Mouse (Mus musculus): ENCODE results near the gene Dnase2b. TPM values are rescaled to one million over a fixed set of nuclear protein-coding genes. Genes with fewer than 3 reads are reported as not detected.
A peak's percentile ranks its signal among the peaks of the same experiment; 100 is the strongest.

Dnase2b gene
- polyA plus RNA-seq, 1 experiment = not detected

DNA sequence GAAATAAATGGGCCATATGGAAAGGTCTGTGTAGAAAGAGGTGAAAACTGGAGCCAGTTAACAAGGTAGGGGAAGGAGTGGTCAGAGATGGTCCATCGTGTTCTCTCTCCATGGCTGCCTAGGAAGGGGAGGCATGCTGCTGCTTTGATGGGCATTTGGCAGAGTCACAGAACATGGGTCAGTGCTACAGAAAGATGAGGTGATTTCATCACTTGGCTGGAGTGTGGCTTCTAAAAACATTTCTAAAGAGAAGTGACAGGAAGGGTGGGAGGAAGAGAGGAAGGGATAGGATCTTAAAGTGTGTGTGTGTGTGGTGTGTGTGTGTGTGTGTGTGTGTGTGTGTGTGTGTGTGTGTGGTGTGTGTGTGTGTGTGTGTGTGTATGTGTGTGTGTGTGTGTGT is 44.1 kb downstream of the Dnase2b start:
- Histone ChIP-seq H3K27ac (ENCODE audit: insufficient read depth, low read depth, low read length) (no peak overlapping the region), H3K27me3 (ENCODE audit: control insufficient read depth, insufficient read depth, low read length) (no peaks in the 10 kb centered on the region), H3K36me3 (ENCODE audit: control insufficient read depth, insufficient read depth, low read length) (no peaks in the 10 kb centered on the region), H3K4me3 (ENCODE audit: low read depth, low read length) (no peak overlapping the region), H3K4me1 (ENCODE audit: control insufficient read depth, insufficient read depth, insufficient read length, low read length) (peaks cover 12% of the 10 kb centered on the region)
- WGBS = 67% methylated on average over 1 of the region's 1 CpGs
- TF ChIP-seq POLR2A (IDR thresholded peaks at IDR 0.05; ENCODE audit: low read depth, low read length) (no peak), CTCF (IDR thresholded peaks at IDR 0.05; ENCODE audit: extremely low read depth, insufficient read length, insufficient replicate concordance, low read depth, low read length) (no peak)

DNA sequence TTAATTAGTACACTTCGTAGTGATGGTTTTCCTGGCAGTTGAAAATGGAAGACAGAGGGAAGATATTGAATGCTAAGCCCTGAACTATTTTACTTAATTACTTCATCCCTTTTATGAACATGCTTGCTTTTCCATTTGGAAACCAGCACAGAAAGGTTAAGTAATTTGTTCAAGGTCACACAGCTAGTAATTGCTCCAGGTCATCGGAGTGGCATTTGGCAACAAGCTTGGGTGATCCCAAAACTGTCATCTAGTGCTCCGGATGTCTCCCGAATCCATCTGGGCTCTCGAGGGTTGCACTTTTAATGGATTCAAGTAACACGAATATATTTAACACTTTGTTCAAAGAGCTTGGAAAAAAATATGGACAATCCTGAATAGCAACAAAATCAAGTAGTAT is 44.5 kb downstream of the Dnase2b start:
- no peaks in the 10 kb centered on the region for H3K27me3 ChIP-seq (ENCODE audit: control insufficient read depth, insufficient read depth, low read length)
- H3K4me1 ChIP-seq (ENCODE audit: control insufficient read depth, insufficient read depth, insufficient read length, low read length) = peaks cover 12% of the 10 kb centered on the region
- no peaks in the 10 kb centered on the region for H3K36me3 ChIP-seq (ENCODE audit: control insufficient read depth, insufficient read depth, low read length)
- H3K4me3 ChIP-seq (ENCODE audit: low read depth, low read length) = no peak overlapping the region
- no peak for TF ChIP-seq POLR2A (IDR thresholded peaks at IDR 0.05; ENCODE audit: low read depth, low read length)
- no peak for TF ChIP-seq CTCF (IDR thresholded peaks at IDR 0.05; ENCODE audit: extremely low read depth, insufficient read length, insufficient replicate concordance, low read depth, low read length)
- no peak overlapping the region for H3K27ac ChIP-seq (ENCODE audit: insufficient read depth, low read depth, low read length)
- WGBS = 69% methylated on average over 6 of the region's 6 CpGs

DNA sequence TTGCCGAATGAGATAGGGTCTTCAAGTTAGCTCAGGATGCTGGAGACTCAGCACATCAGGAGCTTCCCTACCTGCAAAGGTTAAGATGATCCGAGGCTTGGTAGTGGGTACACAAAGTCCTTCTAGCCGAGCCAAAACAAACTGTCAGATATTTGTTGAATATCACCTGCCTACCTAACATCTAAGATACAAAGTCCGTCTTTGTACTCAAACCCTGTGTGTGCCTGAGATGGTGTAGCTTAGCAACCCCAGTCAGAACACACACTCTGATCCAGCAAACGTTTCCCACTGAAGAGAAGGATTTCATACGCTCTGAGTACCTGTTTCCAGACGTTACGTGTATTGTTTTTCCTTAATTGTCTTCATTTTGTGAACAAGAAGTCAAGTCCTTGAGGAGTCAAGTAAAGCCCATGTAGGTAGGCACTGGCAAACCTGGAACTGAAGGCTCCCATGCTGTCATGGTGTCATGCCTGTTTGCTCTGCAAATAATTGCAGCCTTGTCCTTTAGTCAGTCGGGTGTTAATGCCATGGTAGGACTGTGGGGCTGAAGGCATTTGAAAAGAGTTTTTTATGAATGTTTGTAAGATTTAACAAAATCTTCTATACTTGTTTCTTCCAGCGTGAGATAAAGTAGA is 45.1 kb downstream of the Dnase2b start, which contains the start of gene Uox:
Gene Uox, plus strand, starts transcription at position 279 of the 635 bp plus-strand sequence.
- TF ChIP-seq CTCF (IDR thresholded peaks at IDR 0.05; ENCODE audit: extremely low read depth, insufficient read length, insufficient replicate concordance, low read depth, low read length) (no peak), POLR2A (IDR thresholded peaks at IDR 0.05; ENCODE audit: low read depth, low read length) (no peak)

DNA sequence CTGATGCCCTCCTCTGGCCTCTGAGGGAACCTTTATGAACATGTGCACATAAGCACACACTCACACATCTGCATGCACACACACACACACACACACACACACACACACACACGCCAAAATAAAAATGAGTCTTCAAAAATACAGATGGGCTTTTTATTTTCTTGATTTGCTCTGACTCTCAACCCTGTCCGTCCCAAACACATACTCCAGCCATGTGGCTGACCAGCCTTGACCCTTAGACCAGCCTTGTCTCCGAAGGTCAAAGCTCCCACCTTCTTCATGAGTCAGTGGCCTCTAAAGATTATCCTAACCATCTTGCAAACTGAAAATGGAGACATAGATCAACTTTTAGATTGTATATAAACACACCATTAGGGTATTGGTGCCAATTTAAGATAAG is 45.8 kb downstream of the Dnase2b start:
- no peak overlapping the region for H3K4me3 ChIP-seq (ENCODE audit: low read depth, low read length)
- peak overlapping the region; percentile 35 for H3K27ac ChIP-seq (ENCODE audit: insufficient read depth, low read depth, low read length)
- no peaks in the 10 kb centered on the region for H3K27me3 ChIP-seq (ENCODE audit: control insufficient read depth, insufficient read depth, low read length)
- WGBS = 88% methylated on average over 3 of the region's 3 CpGs
- H3K4me1 ChIP-seq (ENCODE audit: control insufficient read depth, insufficient read depth, insufficient read length, low read length) = peaks cover 12% of the 10 kb centered on the region
- TF ChIP-seq CTCF (IDR thresholded peaks at IDR 0.05; ENCODE audit: extremely low read depth, insufficient read length, insufficient replicate concordance, low read depth, low read length) (no peak), POLR2A (IDR thresholded peaks at IDR 0.05; ENCODE audit: low read depth, low read length) (no peak)
- no peaks in the 10 kb centered on the region for H3K36me3 ChIP-seq (ENCODE audit: control insufficient read depth, insufficient read depth, low read length)

More for the DNA sequence above, 45.1 kb downstream of the Dnase2b start, which contains the start of gene Uox:
- H3K4me1 ChIP-seq (ENCODE audit: control insufficient read depth, insufficient read depth, insufficient read length, low read length) = peaks cover 12% of the 10 kb centered on the region
- no peaks in the 10 kb centered on the region for H3K36me3 ChIP-seq (ENCODE audit: control insufficient read depth, insufficient read depth, low read length)
- peak within 1 kb of the TSS; percentile 51 for H3K27ac ChIP-seq (ENCODE audit: insufficient read depth, low read depth, low read length)
- no peak within 1 kb of the TSS for H3K4me3 ChIP-seq (ENCODE audit: low read depth, low read length)
- WGBS = 34% methylated on average over 10 of the region's 10 CpGs
- no peaks in the 10 kb centered on the region for H3K27me3 ChIP-seq (ENCODE audit: control insufficient read depth, insufficient read depth, low read length)

DNA sequence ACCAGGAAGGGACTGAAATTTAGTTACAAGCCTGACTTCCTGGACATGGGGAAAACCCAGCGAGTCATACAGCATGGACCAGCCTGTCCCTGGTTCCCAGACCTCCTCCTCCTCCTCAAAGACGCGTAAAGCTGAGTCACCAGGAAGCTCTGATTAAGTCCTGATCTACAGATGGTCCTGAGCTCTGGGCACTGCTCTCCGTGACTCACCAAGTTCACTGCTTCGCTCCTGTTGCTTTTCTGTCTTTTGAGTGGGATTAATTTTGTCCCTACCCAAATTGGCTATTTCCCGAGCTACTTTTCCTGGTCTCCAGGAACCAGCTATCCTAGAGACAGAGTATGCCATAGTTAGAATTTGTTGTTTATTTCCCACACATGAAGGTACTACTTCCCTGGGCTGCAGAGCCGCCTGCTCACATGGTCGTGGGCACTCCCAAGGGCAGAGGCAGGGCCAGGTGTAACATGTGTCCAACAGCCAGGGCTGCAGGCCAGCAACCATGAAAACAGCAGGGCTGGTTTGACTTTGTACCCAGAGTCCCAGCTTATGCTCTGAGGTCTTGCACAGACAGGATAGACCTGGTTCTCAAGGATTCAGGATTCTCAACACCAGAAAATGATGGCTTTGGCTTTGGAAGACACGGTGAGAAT is 47.4 kb downstream of the Dnase2b start:
- H3K27me3 ChIP-seq (ENCODE audit: control insufficient read depth, insufficient read depth, low read length) = no peaks in the 10 kb centered on the region
- peaks cover 12% of the 10 kb centered on the region for H3K4me1 ChIP-seq (ENCODE audit: control insufficient read depth, insufficient read depth, insufficient read length, low read length)
- no peaks in the 10 kb centered on the region for H3K36me3 ChIP-seq (ENCODE audit: control insufficient read depth, insufficient read depth, low read length)
- 15% methylated on average over 9 of the region's 9 CpGs for WGBS
- H3K4me3 ChIP-seq (ENCODE audit: low read depth, low read length) = no peak overlapping the region
- TF ChIP-seq CTCF (IDR thresholded peaks at IDR 0.05; ENCODE audit: extremely low read depth, insufficient read length, insufficient replicate concordance, low read depth, low read length) (no peak), POLR2A (IDR thresholded peaks at IDR 0.05; ENCODE audit: low read depth, low read length) (0 out of 2 replicates have a peak, but pooled peaks have one; percentile 14)
- peak overlapping the region; percentile 59 for H3K27ac ChIP-seq (ENCODE audit: insufficient read depth, low read depth, low read length)

DNA sequence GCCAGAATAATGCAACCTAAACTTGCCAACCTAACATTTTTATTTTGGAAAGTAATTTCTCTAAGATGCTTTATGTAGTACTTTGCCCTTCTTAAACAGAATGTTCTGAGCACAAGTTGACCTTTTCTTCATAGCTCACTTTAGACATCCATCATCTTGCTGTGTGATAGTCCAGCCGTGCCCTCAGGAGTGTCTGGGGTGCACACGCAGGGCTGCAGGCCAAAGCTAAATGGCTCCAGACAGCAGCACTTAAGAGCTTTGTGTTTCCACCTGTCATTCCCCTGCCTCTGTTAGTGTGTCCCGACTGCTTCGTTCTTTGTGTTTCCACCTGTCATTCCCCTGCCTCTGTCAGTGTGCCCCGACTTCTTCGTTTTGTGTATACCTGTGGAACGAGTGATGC is 48.0 kb downstream of the Dnase2b start:
- H3K4me1 ChIP-seq (ENCODE audit: control insufficient read depth, insufficient read depth, insufficient read length, low read length) = peaks cover 12% of the 10 kb centered on the region
- 21% methylated on average over 7 of the region's 7 CpGs for WGBS
- H3K27me3 ChIP-seq (ENCODE audit: control insufficient read depth, insufficient read depth, low read length) = no peaks in the 10 kb centered on the region
- H3K4me3 ChIP-seq (ENCODE audit: low read depth, low read length) = peak overlapping the region; percentile 3; the same call in 1 of the 2 replicates
- H3K36me3 ChIP-seq (ENCODE audit: control insufficient read depth, insufficient read depth, low read length) = no peaks in the 10 kb centered on the region
- peak overlapping the region; percentile 50 for H3K27ac ChIP-seq (ENCODE audit: insufficient read depth, low read depth, low read length)
- TF ChIP-seq POLR2A (IDR thresholded peaks at IDR 0.05; ENCODE audit: low read depth, low read length) = no peak
- no peak for TF ChIP-seq CTCF (IDR thresholded peaks at IDR 0.05; ENCODE audit: extremely low read depth, insufficient read length, insufficient replicate concordance, low read depth, low read length)

DNA sequence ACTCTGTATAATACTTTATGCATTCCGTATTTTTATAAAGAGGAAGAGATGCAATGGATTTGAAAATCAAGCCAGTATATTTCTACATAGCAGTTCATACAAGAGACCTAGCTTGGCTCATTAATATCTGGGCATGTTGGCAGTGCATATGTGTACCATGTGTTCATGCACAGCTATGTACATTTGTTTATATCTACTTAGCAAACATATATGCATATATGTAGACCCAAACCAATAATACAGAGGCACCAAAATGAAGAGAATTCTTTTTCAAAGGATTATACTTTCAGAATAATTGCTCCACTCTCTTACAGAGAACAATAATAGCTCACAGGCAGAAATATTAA is 50.4 kb downstream of the Dnase2b start:
- no peak overlapping the region for H3K4me3 ChIP-seq (ENCODE audit: low read depth, low read length)
- H3K27ac ChIP-seq (ENCODE audit: insufficient read depth, low read depth, low read length) = no peak overlapping the region
- H3K4me1 ChIP-seq (ENCODE audit: control insufficient read depth, insufficient read depth, insufficient read length, low read length) = peaks cover 12% of the 10 kb centered on the region
- 89% methylated on average over 1 of the region's 1 CpGs for WGBS
- TF ChIP-seq CTCF (IDR thresholded peaks at IDR 0.05; ENCODE audit: extremely low read depth, insufficient read length, insufficient replicate concordance, low read depth, low read length) (no peak), POLR2A (IDR thresholded peaks at IDR 0.05; ENCODE audit: low read depth, low read length) (no peak)
- H3K36me3 ChIP-seq (ENCODE audit: control insufficient read depth, insufficient read depth, low read length) = no peaks in the 10 kb centered on the region
- H3K27me3 ChIP-seq (ENCODE audit: control insufficient read depth, insufficient read depth, low read length) = no peaks in the 10 kb centered on the region
